Mouse (Mus musculus) bone marrow macrophage, adult 2 months (primary cell): ENCODE data around the gene Nav1.

Experiments
- CTCF ChIP-seq: IDR thresholded peaks from 2 replicates; pipeline ENCODE4 v1.5.1; 2012; ENCODE audit warnings: low read depth, mild to moderate bottlenecking, low read length, moderate library complexity
- POLR2A ChIP-seq: IDR thresholded peaks from 2 replicates; pipeline ENCODE4 v1.6.1; 2012; ENCODE audit warnings: mild to moderate bottlenecking, low read depth, low read length, borderline replicate concordance

DNA sequence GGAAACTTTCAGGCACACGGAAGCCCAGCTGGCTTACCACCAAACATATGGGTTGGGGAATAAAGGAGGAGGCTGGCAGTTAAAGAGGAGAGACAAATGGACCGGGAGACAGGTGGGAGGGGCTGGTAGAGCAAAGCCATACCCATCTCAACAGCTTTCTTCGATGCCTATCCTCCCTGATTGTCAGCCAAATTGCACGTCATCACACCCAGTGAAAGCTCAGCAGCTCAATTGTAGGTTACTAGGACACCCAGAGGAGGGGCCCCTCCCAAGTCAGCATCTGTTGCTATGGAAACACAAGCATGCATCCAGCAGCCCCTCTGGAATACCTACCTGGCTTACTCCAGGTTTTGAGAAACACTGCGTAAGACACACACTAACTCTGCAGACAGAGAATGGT is 88.4 kb downstream of the Nav1 start:
- TF ChIP-seq POLR2A (no peak), CTCF (no peak)
